Mouse (Mus musculus) splenic B cell, adult 2 months (primary cell): ENCODE data around the gene Ciapin1.

Experiments
- DNase-seq: peaks from one replicate; pipeline ENCODE4 v3.0.0-alpha.2; 2011; ENCODE audit warnings: low read depth, low spot score
- H3K27me3 ChIP-seq: 2 replicates; pipeline ENCODE4 v1.6.1; 2012; ENCODE audit warnings: mild to moderate bottlenecking, low read length, moderate library complexity, mixed read lengths; ENCODE audit not compliant: control insufficient read depth, poor library complexity, insufficient read depth, severe bottlenecking
- H3K36me3 ChIP-seq: 2 replicates; pipeline ENCODE4 v1.6.1; 2012; ENCODE audit warnings: mild to moderate bottlenecking, low read length, moderate library complexity, mixed read lengths; ENCODE audit not compliant: control insufficient read depth, poor library complexity, insufficient read depth, severe bottlenecking

Ciapin1 gene

GRCm38 (mm10) chr8:94828284-94828683 lies 9.9 kb downstream of the Ciapin1 start:
- no peak for DNase-seq
- Histone ChIP-seq H3K36me3 (peaks cover 3% of the 10 kb centered on the region), H3K27me3 (no peaks in the 10 kb centered on the region)

GRCm38 (mm10) chr8:94826210-94826609 lies 11.9 kb downstream of the Ciapin1 start:
- no peak for DNase-seq
- Histone ChIP-seq H3K36me3 (peaks cover 8% of the 10 kb centered on the region), H3K27me3 (no peaks in the 10 kb centered on the region)

- no peak for DNase-seq
- H3K36me3 ChIP-seq = peaks cover 8% of the 10 kb centered on the region
- no peaks in the 10 kb centered on the region for H3K27me3 ChIP-seq
Measured at GRCm38 (mm10) chr8:94825170-94825569, 13.0 kb downstream of the Ciapin1 start.

- no peaks in the 10 kb centered on the region for H3K27me3 ChIP-seq
- DNase-seq = peak; percentile 55
Measured at GRCm38 (mm10) chr8:94822637-94823560, 15.3 kb downstream of the Ciapin1 start.

GRCm38 (mm10) chr8:94821381-94821780 lies 16.8 kb downstream of the Ciapin1 start:
- DNase-seq = no peak
- H3K27me3 ChIP-seq = no peaks in the 10 kb centered on the region
- peaks cover 11% of the 10 kb centered on the region for H3K36me3 ChIP-seq

More at GRCm38 (mm10) chr8:94822637-94823560, 15.3 kb downstream of the Ciapin1 start:
- H3K36me3 ChIP-seq = peaks cover 11% of the 10 kb centered on the region

- DNase-seq = no peak
- Histone ChIP-seq H3K36me3 (peaks cover 11% of the 10 kb centered on the region), H3K27me3 (no peaks in the 10 kb centered on the region)
Measured at GRCm38 (mm10) chr8:94820553-94820952, 17.6 kb downstream of the Ciapin1 start.

GRCm38 (mm10) chr8:94819671-94820179 lies 18.4 kb downstream of the Ciapin1 start:
- Histone ChIP-seq H3K27me3 (no peaks in the 10 kb centered on the region), H3K36me3 (peaks cover 11% of the 10 kb centered on the region)
- no peak for DNase-seq

GRCm38 (mm10) chr8:94817933-94818332 lies 20.2 kb downstream of the Ciapin1 start:
- no peaks in the 10 kb centered on the region for H3K27me3 ChIP-seq
- no peak for DNase-seq
- peaks cover 8% of the 10 kb centered on the region for H3K36me3 ChIP-seq

- DNase-seq = peak; percentile 59
Measured at GRCm38 (mm10) chr8:94814556-94814955, 23.6 kb downstream of the Ciapin1 start.

GRCm38 (mm10) chr8:94812645-94813098 lies 25.5 kb downstream of the Ciapin1 start:
- DNase-seq = peak; percentile 87
- H3K27me3 ChIP-seq = no peaks in the 10 kb centered on the region
- H3K36me3 ChIP-seq = no peaks in the 10 kb centered on the region

More at GRCm38 (mm10) chr8:94814556-94814955, 23.6 kb downstream of the Ciapin1 start:
- no peaks in the 10 kb centered on the region for H3K36me3 ChIP-seq
- H3K27me3 ChIP-seq = no peaks in the 10 kb centered on the region

- H3K36me3 ChIP-seq = no peaks in the 10 kb centered on the region
- DNase-seq = no peak
- no peaks in the 10 kb centered on the region for H3K27me3 ChIP-seq
Measured at GRCm38 (mm10) chr8:94811654-94812053, 26.5 kb downstream of the Ciapin1 start.

- Histone ChIP-seq H3K36me3 (no peaks in the 10 kb centered on the region), H3K27me3 (no peaks in the 10 kb centered on the region)
- no peak for DNase-seq
Measured at GRCm38 (mm10) chr8:94810855-94811254, 27.3 kb downstream of the Ciapin1 start.

- DNase-seq = no peak
- Histone ChIP-seq H3K36me3 (no peaks in the 10 kb centered on the region), H3K27me3 (no peaks in the 10 kb centered on the region)
Measured at GRCm38 (mm10) chr8:94810153-94810552, 28.0 kb downstream of the Ciapin1 start, which contains the start of gene Ccl17. Gene Ccl17, plus strand, starts transcription at chr8:94810453.

GRCm38 (mm10) chr8:94808372-94808771 lies 29.8 kb downstream of the Ciapin1 start:
- no peak for DNase-seq
- Histone ChIP-seq H3K36me3 (no peaks in the 10 kb centered on the region), H3K27me3 (no peaks in the 10 kb centered on the region)

- no peak for DNase-seq
- no peaks in the 10 kb centered on the region for H3K36me3 ChIP-seq
- no peaks in the 10 kb centered on the region for H3K27me3 ChIP-seq
Measured at GRCm38 (mm10) chr8:94807506-94807905, 30.7 kb downstream of the Ciapin1 start.
